Mouse (Mus musculus): Measurements from ENCODE around the gene Nmral1. TPM values are rescaled to one million over a fixed set of nuclear protein-coding genes. Genes with fewer than 3 reads are reported as not detected.

Gene Nmral1
- polyA plus RNA-seq, 1 experiment, result 45.1 TPM

DNA sequence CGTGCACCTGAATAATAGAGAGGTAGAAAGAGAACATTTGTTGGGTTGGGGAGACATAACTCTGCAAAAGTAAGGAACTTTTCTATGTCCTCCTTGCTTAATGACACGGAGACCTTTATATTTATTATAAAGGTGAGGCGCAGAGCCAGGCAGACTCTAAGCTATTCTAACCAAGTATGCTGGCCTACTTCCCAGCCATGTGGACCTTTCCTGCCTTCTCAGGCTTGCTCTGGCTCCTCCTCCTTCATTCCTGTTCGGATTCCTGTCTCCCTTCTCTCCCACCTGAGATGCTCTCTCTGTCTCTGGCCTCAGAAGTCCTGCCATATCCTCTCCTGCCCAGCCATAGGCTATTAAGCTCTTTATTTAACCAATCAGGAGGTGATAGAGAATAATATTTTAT is 6.1 kb upstream of the Nmral1 start:
- H3K27me3 ChIP-seq (ENCODE audit: control insufficient read depth, insufficient read depth, insufficient read length), result no peaks in the 10 kb centered on the region
- H3K4me3 ChIP-seq (ENCODE audit: insufficient read depth, poor library complexity, severe bottlenecking), result no peak overlapping the region
- H3K79me2 ChIP-seq (ENCODE audit: control insufficient read depth, insufficient read depth), result peaks cover 39% of the 10 kb centered on the region
- no peak for TF ChIP-seq CTCF (IDR thresholded peaks at IDR 0.05; ENCODE audit: control insufficient read depth, insufficient read depth, insufficient read length)
- no peak for TF ChIP-seq FOSL1 (IDR thresholded peaks at IDR 0.05; ENCODE audit: insufficient read depth, low read length, poor library complexity, severe bottlenecking)
- no peak for TF ChIP-seq CEBPB (IDR thresholded peaks at IDR 0.05; ENCODE audit: low read depth)
- TF ChIP-seq MAX (IDR thresholded peaks at IDR 0.05), result no peak
- TF ChIP-seq MYOG (IDR thresholded peaks at IDR 0.05; ENCODE audit: control insufficient read depth, extremely low read depth, insufficient read length), result no peak
- TF ChIP-seq MYOD1 (IDR thresholded peaks at IDR 0.05; ENCODE audit: control insufficient read depth, insufficient read length, low read depth), result no peak
- TF ChIP-seq USF1 (IDR thresholded peaks at IDR 0.05; ENCODE audit: low read depth), result no peak
- no peaks in the 10 kb centered on the region for H3K36me3 ChIP-seq (ENCODE audit: control insufficient read depth, insufficient read depth)
- H3ac ChIP-seq (ENCODE audit: control insufficient read depth, insufficient read length, low read depth), result no peak overlapping the region
- peaks cover 22% of the 10 kb centered on the region for H3K79me3 ChIP-seq (ENCODE audit: low read depth)

DNA sequence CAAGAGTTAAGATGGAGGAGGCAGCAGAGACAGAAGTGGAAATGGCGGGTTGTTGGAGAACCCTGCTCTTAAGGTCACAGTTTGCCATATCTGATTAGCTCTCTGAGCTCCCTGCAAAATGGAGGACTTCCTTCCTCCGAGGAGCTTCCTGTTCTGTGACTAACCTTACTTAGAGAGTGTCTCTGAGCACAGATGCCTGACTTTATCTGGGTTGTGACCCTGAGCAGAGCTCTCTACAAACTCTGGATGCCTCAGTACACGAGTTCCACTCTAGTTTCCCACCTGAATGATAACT is 3.7 kb upstream of the Nmral1 start:
- Histone ChIP-seq H3K79me3 (ENCODE audit: low read depth) (peaks cover 11% of the 10 kb centered on the region), H3K79me2 (ENCODE audit: control insufficient read depth, insufficient read depth) (peaks cover 18% of the 10 kb centered on the region), H3K27me3 (ENCODE audit: control insufficient read depth, insufficient read depth, insufficient read length) (no peaks in the 10 kb centered on the region), H3K4me3 (ENCODE audit: insufficient read depth, poor library complexity, severe bottlenecking) (no peak overlapping the region), H3ac (ENCODE audit: control insufficient read depth, insufficient read length, low read depth) (no peak overlapping the region), H3K36me3 (ENCODE audit: control insufficient read depth, insufficient read depth) (no peaks in the 10 kb centered on the region)
- TF ChIP-seq MAX (IDR thresholded peaks at IDR 0.05), result no peak
- TF ChIP-seq MYOD1 (IDR thresholded peaks at IDR 0.05; ENCODE audit: control insufficient read depth, insufficient read length, low read depth), result no peak
- TF ChIP-seq CTCF (IDR thresholded peaks at IDR 0.05; ENCODE audit: control insufficient read depth, insufficient read depth, insufficient read length), result no peak
- TF ChIP-seq FOSL1 (IDR thresholded peaks at IDR 0.05; ENCODE audit: insufficient read depth, low read length, poor library complexity, severe bottlenecking), result no peak
- TF ChIP-seq USF1 (IDR thresholded peaks at IDR 0.05; ENCODE audit: low read depth), result no peak
- no peak for TF ChIP-seq MYOG (IDR thresholded peaks at IDR 0.05; ENCODE audit: control insufficient read depth, extremely low read depth, insufficient read length)
- no peak for TF ChIP-seq CEBPB (IDR thresholded peaks at IDR 0.05; ENCODE audit: low read depth)

DNA sequence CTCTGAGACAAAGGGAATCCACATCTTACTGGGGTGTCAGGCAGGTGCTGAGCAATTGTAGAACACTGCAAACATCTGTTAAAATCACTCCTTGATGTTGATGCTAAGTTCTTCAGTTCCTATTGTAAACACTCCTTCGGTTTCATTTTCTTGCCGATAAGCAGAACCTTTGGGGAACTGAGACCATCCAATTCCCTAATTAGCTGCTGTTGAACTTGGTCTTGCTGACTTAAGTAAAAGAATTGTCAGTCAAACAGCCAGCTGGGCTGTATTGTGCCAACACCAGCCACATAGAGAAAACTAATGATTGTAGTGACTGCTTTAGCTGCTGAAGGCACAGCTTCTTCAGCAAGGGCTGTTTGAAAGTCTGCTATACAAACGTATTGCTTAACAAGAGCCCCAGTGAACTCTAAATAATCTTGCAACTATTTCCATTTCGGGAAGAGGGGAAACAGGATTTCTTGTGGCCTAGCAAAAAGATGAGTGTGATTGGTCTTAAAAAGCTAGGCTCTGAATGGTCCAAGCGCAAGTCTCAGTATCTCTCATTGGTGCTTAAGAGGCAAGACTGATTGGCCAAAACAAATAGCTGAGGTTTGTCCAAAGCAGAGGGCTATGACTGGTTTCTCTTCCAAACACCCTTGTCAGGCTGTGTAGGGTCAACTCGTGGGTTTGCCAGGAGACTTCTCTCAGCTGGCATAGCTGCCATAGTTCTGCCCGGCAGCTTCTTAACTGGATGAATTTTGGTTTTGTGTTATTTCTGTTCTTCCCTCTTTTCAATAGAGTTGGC is 3.2 kb upstream of the Nmral1 start:
- Histone ChIP-seq H3K4me3 (ENCODE audit: insufficient read depth, poor library complexity, severe bottlenecking) (no peak overlapping the region), H3K36me3 (ENCODE audit: control insufficient read depth, insufficient read depth) (no peaks in the 10 kb centered on the region), H3K79me3 (ENCODE audit: low read depth) (peaks cover 11% of the 10 kb centered on the region), H3ac (ENCODE audit: control insufficient read depth, insufficient read length, low read depth) (no peak overlapping the region), H3K27me3 (ENCODE audit: control insufficient read depth, insufficient read depth, insufficient read length) (no peaks in the 10 kb centered on the region), H3K79me2 (ENCODE audit: control insufficient read depth, insufficient read depth) (peaks cover 15% of the 10 kb centered on the region)
- TF ChIP-seq MAX (IDR thresholded peaks at IDR 0.05) (no peak), FOSL1 (IDR thresholded peaks at IDR 0.05; ENCODE audit: insufficient read depth, low read length, poor library complexity, severe bottlenecking) (no peak), MYOD1 (IDR thresholded peaks at IDR 0.05; ENCODE audit: control insufficient read depth, insufficient read length, low read depth) (no peak), CEBPB (IDR thresholded peaks at IDR 0.05; ENCODE audit: low read depth) (no peak), CTCF (IDR thresholded peaks at IDR 0.05; ENCODE audit: control insufficient read depth, insufficient read depth, insufficient read length) (no peak), USF1 (IDR thresholded peaks at IDR 0.05; ENCODE audit: low read depth) (no peak), MYOG (IDR thresholded peaks at IDR 0.05; ENCODE audit: control insufficient read depth, extremely low read depth, insufficient read length) (no peak)

DNA sequence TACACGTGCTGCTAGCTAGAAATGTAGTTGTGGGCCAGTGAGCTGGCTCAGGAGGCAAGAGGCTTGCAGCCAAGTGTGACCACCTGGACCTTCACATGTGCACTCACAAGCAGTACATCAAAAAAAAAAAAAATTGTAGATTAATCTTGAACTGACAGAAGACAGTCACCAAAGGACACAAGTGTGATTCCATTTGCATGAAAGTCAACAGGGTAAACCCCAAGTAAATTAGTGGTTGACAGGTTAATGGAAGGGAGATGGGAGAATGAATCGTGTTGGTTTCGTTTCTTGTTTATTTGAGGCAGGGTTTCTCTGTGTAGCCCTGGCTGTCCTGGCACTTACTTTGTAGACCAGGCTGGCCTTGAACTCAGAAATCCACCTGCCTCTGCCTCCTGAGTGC is 1.3 kb downstream of the Nmral1 start:
- Histone ChIP-seq H3K79me3 (ENCODE audit: low read depth) (peaks cover 4% of the 10 kb centered on the region), H3ac (ENCODE audit: control insufficient read depth, insufficient read length, low read depth) (no peak overlapping the region), H3K36me3 (ENCODE audit: control insufficient read depth, insufficient read depth) (peaks cover 32% of the 10 kb centered on the region), H3K4me3 (ENCODE audit: insufficient read depth, poor library complexity, severe bottlenecking) (peak overlapping the region; percentile 60), H3K27me3 (ENCODE audit: control insufficient read depth, insufficient read depth, insufficient read length) (no peaks in the 10 kb centered on the region), H3K79me2 (ENCODE audit: control insufficient read depth, insufficient read depth) (peaks cover 5% of the 10 kb centered on the region)
- TF ChIP-seq FOSL1 (IDR thresholded peaks at IDR 0.05; ENCODE audit: insufficient read depth, low read length, poor library complexity, severe bottlenecking) (no peak), CTCF (IDR thresholded peaks at IDR 0.05; ENCODE audit: control insufficient read depth, insufficient read depth, insufficient read length) (no peak), CEBPB (IDR thresholded peaks at IDR 0.05; ENCODE audit: low read depth) (no peak), USF1 (IDR thresholded peaks at IDR 0.05; ENCODE audit: low read depth) (no peak), MAX (IDR thresholded peaks at IDR 0.05) (no peak), MYOG (IDR thresholded peaks at IDR 0.05; ENCODE audit: control insufficient read depth, extremely low read depth, insufficient read length) (no peak), MYOD1 (IDR thresholded peaks at IDR 0.05; ENCODE audit: control insufficient read depth, insufficient read length, low read depth) (no peak)

DNA sequence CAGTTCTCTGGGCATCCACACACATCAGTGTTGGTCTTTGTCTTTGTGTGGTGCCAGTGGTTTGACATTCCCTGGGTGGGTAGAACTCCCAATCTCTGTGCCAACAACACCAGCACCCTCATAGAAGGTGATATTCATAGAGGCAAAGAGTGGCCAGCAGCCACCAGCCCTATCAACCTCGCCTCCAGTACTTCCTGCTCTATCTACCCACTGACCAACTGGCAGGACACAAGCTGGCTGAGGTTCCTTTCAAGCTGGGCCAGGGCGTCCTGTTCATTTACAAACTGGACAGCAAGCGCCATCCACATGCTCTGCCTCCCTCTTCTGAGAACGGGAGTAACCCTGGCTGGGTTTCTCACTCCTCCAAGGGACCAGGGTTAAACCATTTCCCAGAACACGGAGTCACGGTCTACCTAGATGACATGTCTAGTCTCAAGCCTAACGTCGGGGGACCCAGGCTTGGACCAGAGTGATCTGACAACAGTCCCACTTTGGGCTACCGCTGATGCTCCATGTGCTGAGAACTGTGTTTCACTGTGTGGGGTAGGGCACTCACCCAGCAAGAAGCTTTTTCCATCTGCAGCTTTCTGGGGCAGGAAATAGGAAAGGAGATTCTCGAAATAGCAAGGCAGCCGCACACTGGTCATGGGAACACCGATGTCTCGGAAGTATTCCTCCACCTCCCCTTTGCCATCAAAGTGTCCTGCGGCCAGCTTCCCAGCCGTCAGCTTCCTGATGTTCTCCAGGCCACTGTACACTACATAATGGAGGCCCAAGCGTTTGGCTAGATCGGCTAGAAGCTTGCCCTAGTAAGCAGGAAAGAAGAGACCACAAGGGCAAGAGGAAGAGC is 5.1 kb downstream of the Nmral1 start:
- Histone ChIP-seq H3K79me2 (ENCODE audit: control insufficient read depth, insufficient read depth) (peaks cover 5% of the 10 kb centered on the region), H3K4me3 (ENCODE audit: insufficient read depth, poor library complexity, severe bottlenecking) (no peak overlapping the region), H3K36me3 (ENCODE audit: control insufficient read depth, insufficient read depth) (peaks cover 58% of the 10 kb centered on the region), H3K79me3 (ENCODE audit: low read depth) (peaks cover 4% of the 10 kb centered on the region), H3ac (ENCODE audit: control insufficient read depth, insufficient read length, low read depth) (no peak overlapping the region), H3K27me3 (ENCODE audit: control insufficient read depth, insufficient read depth, insufficient read length) (no peaks in the 10 kb centered on the region)
- TF ChIP-seq MAX (IDR thresholded peaks at IDR 0.05), result no peak
- TF ChIP-seq CTCF (IDR thresholded peaks at IDR 0.05; ENCODE audit: control insufficient read depth, insufficient read depth, insufficient read length), result no peak
- TF ChIP-seq MYOD1 (IDR thresholded peaks at IDR 0.05; ENCODE audit: control insufficient read depth, insufficient read length, low read depth), result no peak
- TF ChIP-seq CEBPB (IDR thresholded peaks at IDR 0.05; ENCODE audit: low read depth), result no peak
